ENCODE assay signal across 8 mouse cellular contexts in the genomic region with DNA sequence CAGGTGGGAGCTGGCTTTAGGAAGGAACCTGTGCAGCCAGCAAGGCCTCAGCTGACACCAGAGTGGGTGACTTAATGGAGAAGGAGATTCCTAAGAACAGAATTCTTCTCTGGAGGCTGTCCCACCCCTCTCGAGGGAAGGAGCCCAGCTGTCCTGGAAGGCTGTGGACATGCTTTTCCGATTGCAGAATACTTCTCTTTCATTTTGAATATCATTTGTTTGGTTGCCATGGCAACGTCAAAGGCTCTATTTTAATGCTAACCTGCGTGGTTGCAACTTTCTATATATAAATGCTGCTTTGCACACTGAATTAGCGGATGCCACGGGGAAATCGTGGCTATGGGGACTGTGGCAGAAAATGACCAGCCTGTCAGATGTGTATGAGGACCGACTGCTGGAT.
A peak's percentile ranks its signal among the peaks of the same experiment; 100 is the strongest.
DNase-seq lines count a peak whose midpoint lies in the region; ATAC-seq and TF ChIP-seq lines count a peak whose summit lies in the region.

No protein-coding gene starts in this region.

- no peak for TF ChIP-seq POLR2A in cortical plate, adult 2 months (IDR thresholded peaks at IDR 0.05; ENCODE audit: extremely low read depth, insufficient read depth, low read length)

- peaks cover 3% of the 10 kb centered on the region for H3K4me1 ChIP-seq in hindbrain, embryonic 11.5 days (replicated peaks; ENCODE audit: control insufficient read depth, insufficient read depth, low read length)
- peaks cover 13% of the 10 kb centered on the region; the same call in 1 of the 2 replicates for H3K4me1 ChIP-seq in hindbrain, embryonic 12.5 days
- H3K4me1 ChIP-seq in cortical plate, adult 2 months (ENCODE audit: control insufficient read depth, insufficient read depth, low read length) = peaks cover 6% of the 10 kb centered on the region
- peaks cover 10% of the 10 kb centered on the region for H3K4me1 ChIP-seq in hindbrain, embryonic 16.5 days (ENCODE audit: control insufficient read depth, insufficient read depth, low read depth, low read length)
- no peaks in the 10 kb centered on the region for H3K4me1 ChIP-seq in intestine, embryonic 15.5 days (replicated peaks)

- H3K27me3 ChIP-seq in hindbrain, embryonic 11.5 days (ENCODE audit: control insufficient read depth, insufficient read depth, low read length) = no peaks in the 10 kb centered on the region
- no peaks in the 10 kb centered on the region for H3K27me3 ChIP-seq in hindbrain, embryonic 12.5 days
- no peaks in the 10 kb centered on the region for H3K27me3 ChIP-seq in hindbrain, embryonic 16.5 days (replicated peaks; ENCODE audit: control insufficient read depth, insufficient read depth, low read length)
- no peaks in the 10 kb centered on the region for H3K27me3 ChIP-seq in intestine, embryonic 15.5 days (replicated peaks)

- 38% methylated on average over 8 of the region's 8 CpGs for WGBS in hindbrain, embryonic 11.5 days
- 39% methylated on average over 8 of the region's 8 CpGs for WGBS in hindbrain, embryonic 12.5 days
- WGBS in hindbrain, embryonic 16.5 days = 23% methylated on average over 8 of the region's 8 CpGs
- 67% methylated on average over 8 of the region's 8 CpGs for whole genome bisulfite sequencing in intestine, embryonic 15.5 days

- no peak for TF ChIP-seq CTCF in cortical plate, adult 2 months (IDR thresholded peaks at IDR 0.05; ENCODE audit: extremely low read depth, insufficient read depth, low read length)

- no peak overlapping the region for H3K27ac ChIP-seq in hindbrain, embryonic 11.5 days (ENCODE audit: low read depth, low read length)
- H3K27ac ChIP-seq in hindbrain, embryonic 12.5 days = no peak overlapping the region
- peak overlapping the region; percentile 22 for H3K27ac ChIP-seq in cortical plate, adult 2 months (ENCODE audit: insufficient read depth, low read length)
- H3K27ac ChIP-seq in hindbrain, embryonic 16.5 days (ENCODE audit: low read depth, low read length) = peak overlapping the region; percentile 2; the same call in 1 of the 2 replicates
- no peak overlapping the region for H3K27ac ChIP-seq in intestine, embryonic 15.5 days

- no peak overlapping the region for H3K4me3 ChIP-seq in hindbrain, embryonic 11.5 days (ENCODE audit: low read depth, low read length)
- no peak overlapping the region for H3K4me3 ChIP-seq in hindbrain, embryonic 12.5 days
- peak overlapping the region; percentile 26 for H3K4me3 ChIP-seq in cortical plate, adult 2 months (ENCODE audit: insufficient read depth, low read length)
- H3K4me3 ChIP-seq in hindbrain, embryonic 16.5 days (ENCODE audit: low read length) = no peak overlapping the region
- H3K4me3 ChIP-seq in intestine, embryonic 15.5 days (replicated peaks) = no peak overlapping the region

- peak; percentile 27 for DNase-seq in hindbrain, embryonic 11.5 days (ENCODE audit: low spot score)
- peak; percentile 73 for DNase-seq in right cerebral cortex, adult 18-20 months
- DNase-seq in MN1 (ENCODE audit: low spot score) = no peak

- no peak for ATAC-seq in hindbrain, embryonic 11.5 days (ENCODE audit: low FRiP score)
- no peak for ATAC-seq in hindbrain, embryonic 12.5 days (ENCODE audit: low FRiP score)
- ATAC-seq in hindbrain, embryonic 16.5 days = peak; percentile 40; the same call in 1 of the 2 replicates
- ATAC-seq in intestine, embryonic 15.5 days = no peak
- no peak for ATAC-seq in cerebellum, adult (ENCODE audit: insufficient number of reproducible peaks, low FRiP score, low TSS enrichment)

- H3K9ac ChIP-seq in hindbrain, embryonic 11.5 days (ENCODE audit: low read depth, low read length) = no peak overlapping the region
- H3K9ac ChIP-seq in hindbrain, embryonic 12.5 days = no peak overlapping the region
- no peak overlapping the region for H3K9ac ChIP-seq in hindbrain, embryonic 16.5 days (ENCODE audit: low read depth, low read length)
- H3K9ac ChIP-seq in intestine, embryonic 15.5 days = no peak overlapping the region

- H3K4me2 ChIP-seq in hindbrain, embryonic 11.5 days (replicated peaks; ENCODE audit: low read depth, low read length) = no peak overlapping the region
- H3K4me2 ChIP-seq in hindbrain, embryonic 12.5 days (replicated peaks) = no peak overlapping the region
- peak overlapping the region; percentile 7; the same call in 1 of the 2 replicates for H3K4me2 ChIP-seq in hindbrain, embryonic 16.5 days (ENCODE audit: low read length)
- H3K4me2 ChIP-seq in intestine, embryonic 15.5 days (replicated peaks) = no peak overlapping the region

- no peaks in the 10 kb centered on the region for H3K36me3 ChIP-seq in hindbrain, embryonic 11.5 days (ENCODE audit: control insufficient read depth, insufficient read depth, low read length)
- H3K36me3 ChIP-seq in hindbrain, embryonic 12.5 days = no peaks in the 10 kb centered on the region
- no peaks in the 10 kb centered on the region for H3K36me3 ChIP-seq in hindbrain, embryonic 16.5 days (ENCODE audit: control insufficient read depth, insufficient read depth, low read length)
- H3K36me3 ChIP-seq in intestine, embryonic 15.5 days = no peaks in the 10 kb centered on the region

- H3K9me3 ChIP-seq in hindbrain, embryonic 11.5 days (ENCODE audit: control insufficient read depth, low read length) = no peaks in the 10 kb centered on the region
- no peaks in the 10 kb centered on the region for H3K9me3 ChIP-seq in hindbrain, embryonic 12.5 days (replicated peaks)
- no peaks in the 10 kb centered on the region for H3K9me3 ChIP-seq in hindbrain, embryonic 16.5 days (ENCODE audit: control insufficient read depth, low read length)
- H3K9me3 ChIP-seq in intestine, embryonic 15.5 days = no peaks in the 10 kb centered on the region

Comparison
In these comparisons a context has a peak if more than half of its experiments do, and no peak if none do; other contexts are left out.
1. H3K27ac ChIP-seq: peak in cortical plate, adult 2 months (single experiment) and hindbrain, embryonic 16.5 days (single experiment); none in hindbrain, embryonic 11.5 days (single experiment), hindbrain, embryonic 12.5 days (single experiment) and intestine, embryonic 15.5 days (single experiment).